Mouse (Mus musculus) liver, adult 2 months (tissue): ENCODE data around the gene Ubl5. TPM values are rescaled to one million over a fixed set of nuclear protein-coding genes. Genes with fewer than 3 reads are reported as not detected.
A peak's percentile ranks its signal among the peaks of the same experiment; 100 is the strongest.
"Not testable (repeated sequence)": the region's sequence is repeated elsewhere in the genome, so short reads cannot be mapped to it uniquely, and the experiment has no call there.

Experiments
- DNase-seq: peaks from one replicate; pipeline ENCODE4 v3.0.0-alpha.2; 2011; ENCODE audit warnings: low read depth, low spot score; ENCODE audit errors: extremely low read depth
- H3K27ac ChIP-seq: fragments of 200-500 bp; replicated peaks from 2 replicates; pipeline ENCODE4 v1.5.1; 2012; ENCODE audit warnings: low read depth, mild to moderate bottlenecking, control low read depth, inconsistent platforms, low read length; ENCODE audit not compliant: insufficient read depth
- H3K27me3 ChIP-seq: fragments of 200-500 bp; 2 replicates; pipeline ENCODE4 v1.6.1; 2012; ENCODE audit warnings: mild to moderate bottlenecking, moderate library complexity, low read length, inconsistent platforms; ENCODE audit not compliant: control insufficient read depth, insufficient read depth
- H3K36me3 ChIP-seq: fragments of 200-500 bp; 2 replicates; pipeline ENCODE4 v1.6.1; 2012; ENCODE audit warnings: low read length, inconsistent platforms; ENCODE audit not compliant: control insufficient read depth, insufficient read depth
- H3K4me1 ChIP-seq: fragments of 200-500 bp; 2 replicates; pipeline ENCODE4 v1.6.1; 2011; ENCODE audit warnings: low read length; ENCODE audit not compliant: control insufficient read depth, insufficient read depth
- H3K4me3 ChIP-seq: fragments of 200-500 bp; 2 replicates; pipeline ENCODE4 v1.5.1; 2011; ENCODE audit warnings: low read depth, mild to moderate bottlenecking, control low read depth, low read length, moderate library complexity; ENCODE audit not compliant: insufficient read depth
- H3K79me2 ChIP-seq: fragments of 200-500 bp; 2 replicates; pipeline ENCODE4 v1.6.1; 2012; ENCODE audit warnings: inconsistent platforms, mild to moderate bottlenecking, low read length, moderate library complexity; ENCODE audit not compliant: control insufficient read depth, insufficient read depth
- H3K9ac ChIP-seq: fragments of 200-500 bp; 2 replicates; pipeline ENCODE4 v1.6.1; 2012; ENCODE audit warnings: low read depth, mild to moderate bottlenecking, control low read depth, inconsistent platforms, low read length
- CTCF ChIP-seq: fragments of 200-500 bp; IDR thresholded peaks from 2 replicates; pipeline ENCODE4 v1.5.1; 2011; ENCODE audit warnings: low read depth, low read length, control low read depth
- POLR2A ChIP-seq: fragments of 200-500 bp; IDR thresholded peaks from 2 replicates; pipeline ENCODE4 v1.6.1; 2011; ENCODE audit warnings: low read length, control low read depth; ENCODE audit not compliant: insufficient read depth; ENCODE audit errors: extremely low read depth
- WGBS: fragments of 180-500 bp; shearing (Covaris S2); methylation state at CpG from one replicate; pipeline ENCODE4 v1.1.7; 2018; 5-methylcytosine and 5-hydroxymethylcytosine counted together
- polyA plus RNA-seq: library from polyadenylated mRNA; depleted of rRNA; stranded (reverse); fragments of >200 nt; gene quantifications from 2 replicates; pipeline ENCODE4 v1.2.3, GENCODE M21; 2012
- total RNA-seq: library from RNA; depleted of rRNA; stranded (reverse); fragments of >200 nt; gene quantifications from 2 replicates; pipeline ENCODE4 v1.2.3, GENCODE M21; 2014

The Ubl5 gene
- total and polyA plus RNA-seq, 2 experiments: 72.7 to 261 TPM

GRCm38 (mm10) chr9:20685081-20685861, 42.6 kb downstream of the Ubl5 start:
- Histone ChIP-seq H3K27ac (no peak overlapping the region), H3K79me2 (no peaks in the 10 kb centered on the region), H3K4me3 (no peak overlapping the region), H3K9ac (no peak overlapping the region), H3K4me1 (no peaks in the 10 kb centered on the region), H3K36me3 (no peaks in the 10 kb centered on the region), H3K27me3 (no peaks in the 10 kb centered on the region)
- DNase-seq: no peak
- no peak for TF ChIP-seq POLR2A
- no peak for TF ChIP-seq CTCF
- WGBS: 63% methylated on average over 17 of the region's 17 CpGs

GRCm38 (mm10) chr9:20689403-20689802, 46.7 kb downstream of the Ubl5 start:
- TF ChIP-seq POLR2A (no peak), CTCF (no peak)
- no peaks in the 10 kb centered on the region for H3K79me2 ChIP-seq
- no peaks in the 10 kb centered on the region for H3K4me1 ChIP-seq
- 71% methylated on average over 1 of the region's 1 CpGs for WGBS
- H3K27ac ChIP-seq: no peak overlapping the region
- no peak overlapping the region for H3K4me3 ChIP-seq
- no peaks in the 10 kb centered on the region for H3K36me3 ChIP-seq
- peak; percentile 8 for DNase-seq
- no peaks in the 10 kb centered on the region for H3K27me3 ChIP-seq
- no peak overlapping the region for H3K9ac ChIP-seq

GRCm38 (mm10) chr9:20689913-20690312, 47.2 kb downstream of the Ubl5 start:
- H3K4me1 ChIP-seq: peaks cover under 1% of the 10 kb centered on the region; the same call in 1 of the 2 replicates
- TF ChIP-seq CTCF: no peak
- no peak for TF ChIP-seq POLR2A
- H3K27me3 ChIP-seq: no peaks in the 10 kb centered on the region
- DNase-seq: no peak
- 50% methylated on average over 4 of the region's 4 CpGs for WGBS
- no peaks in the 10 kb centered on the region for H3K36me3 ChIP-seq
- no peak overlapping the region for H3K27ac ChIP-seq
- H3K4me3 ChIP-seq: no peak overlapping the region
- no peaks in the 10 kb centered on the region for H3K79me2 ChIP-seq
- no peak overlapping the region for H3K9ac ChIP-seq

DNA sequence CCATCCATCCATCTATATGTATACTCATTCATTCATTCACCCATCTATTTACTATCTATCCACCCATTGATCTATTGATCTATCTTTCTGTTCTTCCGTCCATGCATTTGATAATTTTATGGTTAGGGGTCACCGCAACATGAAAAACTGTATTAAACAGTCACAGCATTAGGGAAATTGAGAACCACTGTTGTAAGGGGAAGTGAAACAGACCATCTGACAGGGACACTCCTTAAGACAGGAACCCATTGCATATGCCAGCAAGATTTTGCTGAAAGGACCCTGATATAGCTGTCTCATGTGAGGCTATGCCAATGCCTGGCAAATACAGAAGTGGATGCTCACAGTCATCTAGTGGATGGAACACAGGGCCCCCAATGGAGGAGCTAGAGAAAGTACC, 47.8 kb downstream of the Ubl5 start:
- H3K27ac ChIP-seq, H3K4me1 ChIP-seq, H3K27me3 ChIP-seq, H3K9ac ChIP-seq, H3K36me3 ChIP-seq, H3K4me3 ChIP-seq, DNase-seq, H3K79me2 ChIP-seq: not testable (repeated sequence)
- WGBS: 87% methylated on average over 2 of the region's 2 CpGs

DNA sequence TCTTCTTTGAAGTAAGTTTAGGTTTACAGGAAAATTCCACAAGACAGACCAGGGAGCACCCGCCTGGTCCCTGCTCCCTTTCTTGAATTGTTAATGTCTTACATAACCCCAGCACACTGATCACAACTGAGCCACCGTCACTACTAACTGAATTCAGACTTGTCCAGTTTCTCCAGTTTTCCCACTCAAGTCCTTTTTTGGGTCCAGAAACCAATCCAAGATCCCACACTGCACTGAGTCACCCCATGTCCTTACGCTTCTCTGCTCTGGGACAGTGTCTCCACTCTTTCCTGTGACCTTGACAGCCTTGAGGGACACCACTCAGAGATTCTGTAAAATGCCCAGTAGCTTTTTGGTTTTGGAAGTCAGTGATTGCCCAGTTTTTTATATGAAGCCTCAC, 50.2 kb downstream of the Ubl5 start:
- H3K27ac ChIP-seq: no peak overlapping the region
- 97% methylated on average over 3 of the region's 3 CpGs for WGBS
- H3K4me1 ChIP-seq: peaks cover 3% of the 10 kb centered on the region; the same call in 1 of the 2 replicates
- TF ChIP-seq CTCF: no peak
- no peak for TF ChIP-seq POLR2A
- H3K4me3 ChIP-seq: no peak overlapping the region
- no peak for DNase-seq
- H3K79me2 ChIP-seq: no peaks in the 10 kb centered on the region
- no peaks in the 10 kb centered on the region for H3K27me3 ChIP-seq
- no peak overlapping the region for H3K9ac ChIP-seq
- no peaks in the 10 kb centered on the region for H3K36me3 ChIP-seq

GRCm38 (mm10) chr9:20694721-20695235, 52.1 kb downstream of the Ubl5 start:
- H3K4me3 ChIP-seq: no peak overlapping the region; the same call in 1 of the 2 replicates
- H3K4me1 ChIP-seq: peaks cover 3% of the 10 kb centered on the region; the same call in 1 of the 2 replicates
- no peak for TF ChIP-seq POLR2A
- TF ChIP-seq CTCF: no peak
- no peaks in the 10 kb centered on the region for H3K27me3 ChIP-seq
- WGBS: 8% methylated on average over 25 of the region's 25 CpGs
- no peaks in the 10 kb centered on the region for H3K36me3 ChIP-seq
- no peaks in the 10 kb centered on the region for H3K79me2 ChIP-seq
- no peak overlapping the region for H3K9ac ChIP-seq
- DNase-seq: no peak
- no peak overlapping the region for H3K27ac ChIP-seq
